Mouse (Mus musculus) MEL (cell line): ENCODE results near the gene Gatm. TPM values are rescaled to one million over a fixed set of nuclear protein-coding genes. Genes with fewer than 3 reads are reported as not detected.

ENCODE experiments used
- DNase-seq: peaks from one replicate; pipeline ENCODE4 v3.0.0; 2011; ENCODE audit warnings: low read depth, low spot score
- H3K27ac ChIP-seq: 2 replicates; pipeline ENCODE4 v1.5.1; 2012; ENCODE audit warnings: low read depth, mild to moderate bottlenecking, control low read depth, low read length, moderate library complexity; ENCODE audit not compliant: control insufficient read depth
- H3K27me3 ChIP-seq, 2 experiments: fragments of 150-350 bp in 1 of 2; sonication (generic) in 1 of 2; 2 replicates each; pipeline ENCODE4 v1.6.1; 2012; ENCODE audit warnings: low read length in 2 of 2, mild to moderate bottlenecking in 2 of 2, improper control_type of control experiment in 1 of 2, moderate library complexity in 1 of 2; ENCODE audit not compliant: insufficient read depth in 2 of 2, control insufficient read depth in 1 of 2
- H3K36me3 ChIP-seq, 2 experiments: 2 replicates each; pipeline ENCODE4 v1.6.1; 2012 to 2014; ENCODE audit warnings: low read length in 2 of 2, improper control_type of control experiment in 1 of 2, inconsistent platforms in 1 of 2, mild to moderate bottlenecking in 1 of 2; ENCODE audit not compliant: insufficient read depth in 2 of 2, control insufficient read depth in 1 of 2
- H3K4me1 ChIP-seq, 2 experiments: fragments of 150-350 bp in 1 of 2; sonication (generic) in 1 of 2; 2 replicates each; pipeline ENCODE4 v1.6.1; 2012; ENCODE audit warnings: low read length in 2 of 2, improper control_type of control experiment in 1 of 2, mild to moderate bottlenecking in 1 of 2; ENCODE audit not compliant: insufficient read depth in 2 of 2, control insufficient read depth in 1 of 2
- H3K4me3 ChIP-seq, 2 experiments: fragments of 150-350 bp in 1 of 2; sonication (generic) in 1 of 2; 2 replicates each; pipeline ENCODE4 v1.5.1; 2012; ENCODE audit warnings: low read depth in 2 of 2, low read length in 2 of 2, mild to moderate bottlenecking in 2 of 2, moderate library complexity in 2 of 2, control low read depth in 1 of 2, improper control_type of control experiment in 1 of 2; ENCODE audit not compliant: control insufficient read depth in 1 of 2, insufficient read depth in 1 of 2
- H3K79me2 ChIP-seq: 2 replicates; pipeline ENCODE4 v1.6.1; 2012; ENCODE audit warnings: mild to moderate bottlenecking, low read length, moderate library complexity; ENCODE audit not compliant: control insufficient read depth, poor library complexity, insufficient read depth
- H3K9ac ChIP-seq: 2 replicates; pipeline ENCODE4 v1.6.1; 2012; ENCODE audit warnings: low read depth, mild to moderate bottlenecking, control low read depth, low read length, moderate library complexity; ENCODE audit not compliant: control insufficient read depth, poor library complexity, severe bottlenecking
- H3K9me3 ChIP-seq: fragments of 150-350 bp; sonication (generic); replicated peaks from 2 replicates; pipeline ENCODE4 v1.6.1; 2012; ENCODE audit warnings: mild to moderate bottlenecking, low read length, improper control_type of control experiment, moderate library complexity; ENCODE audit not compliant: insufficient read depth
- BHLHE40 ChIP-seq: IDR thresholded peaks from 2 replicates; pipeline ENCODE4 v1.6.1; 2012; ENCODE audit warnings: low read depth, mild to moderate bottlenecking, inconsistent platforms, low read length, improper control_type of control experiment, borderline replicate concordance
- CHD1 ChIP-seq: IDR thresholded peaks from 2 replicates; pipeline ENCODE4 v1.6.1; 2012; ENCODE audit warnings: low read depth, mild to moderate bottlenecking, inconsistent platforms, low read length, improper control_type of control experiment
- CHD2 ChIP-seq: IDR thresholded peaks from 2 replicates; pipeline ENCODE4 v1.6.1; 2011; ENCODE audit warnings: low read length, improper control_type of control experiment
- ETS1 ChIP-seq: IDR thresholded peaks from 2 replicates; pipeline ENCODE4 v1.6.1; 2012; ENCODE audit warnings: low read depth, mild to moderate bottlenecking, inconsistent platforms, low read length, improper control_type of control experiment, moderate library complexity
- GABPA ChIP-seq: IDR thresholded peaks from 2 replicates; pipeline ENCODE4 v1.6.1; 2012; ENCODE audit warnings: low read depth, mild to moderate bottlenecking, inconsistent platforms, low read length, improper control_type of control experiment, moderate library complexity
- GATA1 ChIP-seq: IDR thresholded peaks from 2 replicates; pipeline ENCODE4 v1.6.1; 2011; ENCODE audit warnings: low read depth, low read length, improper control_type of control experiment
- JUND ChIP-seq: IDR thresholded peaks from 2 replicates; pipeline ENCODE4 v1.6.1; 2011; ENCODE audit warnings: low read depth, mild to moderate bottlenecking, improper control_type of control experiment, low read length
- KAT2A ChIP-seq: conservative IDR thresholded peaks from 2 replicates; pipeline ENCODE4 v1.6.1; 2012; ENCODE audit warnings: low read depth, low read length, improper control_type of control experiment, inconsistent platforms
- MXI1 ChIP-seq: IDR thresholded peaks from 2 replicates; pipeline ENCODE4 v1.6.1; 2011; ENCODE audit warnings: mild to moderate bottlenecking, low read depth, low read length, improper control_type of control experiment
- MYB ChIP-seq: IDR thresholded peaks from 2 replicates; pipeline ENCODE4 v1.6.1; 2011; ENCODE audit warnings: mild to moderate bottlenecking, low read depth, low read length, improper control_type of control experiment
- MYC ChIP-seq: IDR thresholded peaks from 2 replicates; pipeline ENCODE4 v1.6.1; 2011; ENCODE audit warnings: low read depth, mild to moderate bottlenecking, low read length, improper control_type of control experiment, moderate library complexity
- NELFE ChIP-seq: IDR thresholded peaks from 2 replicates; pipeline ENCODE4 v1.6.1; 2011; ENCODE audit warnings: low read depth, low read length, improper control_type of control experiment
- NRF1 ChIP-seq: IDR thresholded peaks from 2 replicates; pipeline ENCODE4 v1.6.1; 2014; ENCODE audit warnings: low read depth, mild to moderate bottlenecking, inconsistent platforms, low read length, improper control_type of control experiment, moderate library complexity; ENCODE audit not compliant: poor library complexity, insufficient read depth, severe bottlenecking
- RAD21 ChIP-seq: IDR thresholded peaks from 2 replicates; pipeline ENCODE4 v1.6.1; 2011; ENCODE audit warnings: mild to moderate bottlenecking, low read depth, low read length, improper control_type of control experiment
- RCOR1 ChIP-seq: IDR thresholded peaks from 2 replicates; pipeline ENCODE4 v1.6.1; 2012; ENCODE audit warnings: low read depth, mild to moderate bottlenecking, inconsistent platforms, low read length, improper control_type of control experiment
- SMC3 ChIP-seq: IDR thresholded peaks from 2 replicates; pipeline ENCODE4 v1.6.1; 2011; ENCODE audit warnings: low read depth, low read length, improper control_type of control experiment
- TAL1 ChIP-seq: IDR thresholded peaks from 2 replicates; pipeline ENCODE4 v1.6.1; 2012; ENCODE audit warnings: mild to moderate bottlenecking, inconsistent platforms, low read length, moderate library complexity, mixed read lengths
- TBP ChIP-seq: IDR thresholded peaks from 2 replicates; pipeline ENCODE4 v1.8.0; 2011; ENCODE audit warnings: low read depth, low read length, improper control_type of control experiment
- UBTF ChIP-seq: IDR thresholded peaks from 2 replicates; pipeline ENCODE4 v1.6.1; 2012; ENCODE audit warnings: low read depth, mild to moderate bottlenecking, inconsistent platforms, low read length, improper control_type of control experiment, moderate library complexity, borderline replicate concordance; ENCODE audit not compliant: insufficient read depth
- USF1 ChIP-seq: IDR thresholded peaks from 2 replicates; pipeline ENCODE4 v1.6.1; 2014; ENCODE audit warnings: low read depth, mild to moderate bottlenecking, inconsistent platforms, low read length, improper control_type of control experiment, moderate library complexity
- USF2 ChIP-seq, 2 experiments: IDR thresholded peaks; 2 replicates each; pipeline ENCODE4 v1.6.1; 2011 to 2012; ENCODE audit warnings: improper control_type of control experiment in 2 of 2, low read length in 2 of 2, borderline replicate concordance in 1 of 2, inconsistent platforms in 1 of 2, low read depth in 1 of 2, mild to moderate bottlenecking in 1 of 2; ENCODE audit not compliant: insufficient read depth in 1 of 2
- ZKSCAN1 ChIP-seq: IDR thresholded peaks from 2 replicates; pipeline ENCODE4 v1.6.1; 2012; ENCODE audit warnings: low read depth, mild to moderate bottlenecking, inconsistent platforms, low read length, improper control_type of control experiment, moderate library complexity
- polyA plus RNA-seq, 2 experiments: library from polyadenylated mRNA; stranded (reverse) in 1 of 2; unstranded in 1 of 2; fragments of >175 nt in 1 of 2; fragments of >200 nt in 1 of 2; gene quantifications; 2 replicates each; pipeline versions ENCODE4 v1.2.1 to v1.2.4; 2012; ENCODE audit warnings: low replicate concordance in 2 of 2, low read depth in 1 of 2; ENCODE audit not compliant: insufficient read length in 2 of 2, insufficient read depth in 1 of 2, missing spikeins in 1 of 2
- total RNA-seq: library from RNA; depleted of rRNA; stranded (reverse); fragments of 300-350 nt; gene quantifications from 2 replicates; pipeline ENCODE4 v1.2.3, GENCODE M21; 2012

The Gatm gene
- total and polyA plus RNA-seq, 3 experiments: not detected

GRCm38 (mm10) chr2:122656052-122656451 is 44.9 kb upstream of the Gatm start:
- Histone ChIP-seq H3K36me3 (no peaks in the 10 kb centered on the region), H3K9ac (no peak overlapping the region)

GRCm38 (mm10) chr2:122652096-122653084 is 41.3 kb upstream of the Gatm start:
- no peak overlapping the region for H3K27ac ChIP-seq
- no peaks in the 10 kb centered on the region for H3K79me2 ChIP-seq
- no peak for DNase-seq

More at GRCm38 (mm10) chr2:122656052-122656451, 44.9 kb upstream of the Gatm start:
- no peak overlapping the region for H3K27ac ChIP-seq
- no peaks in the 10 kb centered on the region for H3K79me2 ChIP-seq
- H3K4me1 ChIP-seq: no peaks in the 10 kb centered on the region
- H3K27me3 ChIP-seq: no peaks in the 10 kb centered on the region
- DNase-seq: no peak
- H3K4me3 ChIP-seq: no peak overlapping the region
- TF ChIP-seq NRF1 (no peak), MXI1 (no peak), MYC (no peak), KAT2A (no peak), CHD2 (no peak), TBP (no peak), TAL1 (no peak)
- no peaks in the 10 kb centered on the region for H3K9me3 ChIP-seq

More at GRCm38 (mm10) chr2:122652096-122653084, 41.3 kb upstream of the Gatm start:
- no peaks in the 10 kb centered on the region; a peak in 1 of 4 replicates for H3K27me3 ChIP-seq
- no peaks in the 10 kb centered on the region for H3K4me1 ChIP-seq
- H3K4me3 ChIP-seq: no peak overlapping the region
- no peaks in the 10 kb centered on the region for H3K9me3 ChIP-seq
- H3K36me3 ChIP-seq: no peaks in the 10 kb centered on the region
- no peak overlapping the region for H3K9ac ChIP-seq
- TF ChIP-seq MXI1: no peak
- TF ChIP-seq RCOR1: no peak
- no peak for TF ChIP-seq SMC3
- TF ChIP-seq CHD1: no peak
- no peak for TF ChIP-seq JUND
- no peak for TF ChIP-seq NRF1
- no peak for TF ChIP-seq RAD21
- no peak for TF ChIP-seq TAL1
- no peak for TF ChIP-seq UBTF
- TF ChIP-seq NELFE: no peak
- TF ChIP-seq MYC: no peak
- TF ChIP-seq USF1: no peak
- no peak for TF ChIP-seq USF2 (IDR thresholded peaks at IDR 0.05; ENCODE audit: borderline replicate concordance in 1 of 2, insufficient read depth in 1 of 2, low read depth in 1 of 2, low read length in 2 of 2)
- no peak for TF ChIP-seq ETS1
- TF ChIP-seq BHLHE40: no peak
- TF ChIP-seq GABPA: no peak
- no peak for TF ChIP-seq GATA1
- TF ChIP-seq ZKSCAN1: no peak
- no peak for TF ChIP-seq MYB
